Mouse (Mus musculus) neural tube, embryonic 12.5 days (tissue): Measurements from ENCODE around the gene Sspo. TPM values are rescaled to one million over a fixed set of nuclear protein-coding genes. Genes with fewer than 3 reads are reported as not detected.
A peak's percentile ranks its signal among the peaks of the same experiment; 100 is the strongest.

Source experiments
- ATAC-seq: fragments of 200-750 bp; cut with Nextera tagmentation; 2 replicates; pipeline ENCODE4 v1.8.0; 2017; ENCODE audit warnings: low read depth, mild to moderate bottlenecking, moderate TSS enrichment, moderate library complexity; ENCODE audit not compliant: low FRiP score
- H3K27ac ChIP-seq: fragments of 300-500 bp; sonication (generic); 2 replicates; pipeline ENCODE4 v1.5.1; 2016
- H3K27me3 ChIP-seq: fragments of 300-500 bp; sonication (generic); replicated peaks from 2 replicates; pipeline ENCODE4 v1.6.1; 2016; ENCODE audit warnings: mild to moderate bottlenecking
- H3K36me3 ChIP-seq: fragments of 300-500 bp; sonication (generic); 2 replicates; pipeline ENCODE4 v1.6.1; 2016; ENCODE audit warnings: mild to moderate bottlenecking
- H3K4me1 ChIP-seq: fragments of 300-500 bp; sonication (generic); 2 replicates; pipeline ENCODE4 v1.6.1; 2016
- H3K4me2 ChIP-seq: fragments of 300-500 bp; sonication (generic); replicated peaks from 2 replicates; pipeline ENCODE4 v1.6.1; 2016; ENCODE audit warnings: mild to moderate bottlenecking
- H3K4me3 ChIP-seq: fragments of 300-500 bp; sonication (generic); 2 replicates; pipeline ENCODE4 v1.5.1; 2016
- H3K9ac ChIP-seq: fragments of 300-500 bp; sonication (generic); 2 replicates; pipeline ENCODE4 v1.6.1; 2016; ENCODE audit warnings: mild to moderate bottlenecking
- H3K9me3 ChIP-seq: fragments of 300-500 bp; sonication (generic); 2 replicates; pipeline ENCODE4 v1.6.1; 2016; ENCODE audit warnings: mild to moderate bottlenecking
- WGBS: fragments of 180-500 bp; shearing (Covaris S2); methylation state at CpG from one replicate; pipeline ENCODE4 v1.1.7; 2016; 5-methylcytosine and 5-hydroxymethylcytosine counted together
- polyA plus RNA-seq: library from polyadenylated mRNA; unstranded; fragments of >200 nt; fragmentation: Nextera tagmentation; extraction: Ambion mirVana; gene quantifications from 2 replicates; pipeline ENCODE4 v1.2.1, GENCODE M21; 2016

Gene Sspo
- polyA plus RNA-seq, 1 experiment from 2014 or later = 0.28 TPM

DNA sequence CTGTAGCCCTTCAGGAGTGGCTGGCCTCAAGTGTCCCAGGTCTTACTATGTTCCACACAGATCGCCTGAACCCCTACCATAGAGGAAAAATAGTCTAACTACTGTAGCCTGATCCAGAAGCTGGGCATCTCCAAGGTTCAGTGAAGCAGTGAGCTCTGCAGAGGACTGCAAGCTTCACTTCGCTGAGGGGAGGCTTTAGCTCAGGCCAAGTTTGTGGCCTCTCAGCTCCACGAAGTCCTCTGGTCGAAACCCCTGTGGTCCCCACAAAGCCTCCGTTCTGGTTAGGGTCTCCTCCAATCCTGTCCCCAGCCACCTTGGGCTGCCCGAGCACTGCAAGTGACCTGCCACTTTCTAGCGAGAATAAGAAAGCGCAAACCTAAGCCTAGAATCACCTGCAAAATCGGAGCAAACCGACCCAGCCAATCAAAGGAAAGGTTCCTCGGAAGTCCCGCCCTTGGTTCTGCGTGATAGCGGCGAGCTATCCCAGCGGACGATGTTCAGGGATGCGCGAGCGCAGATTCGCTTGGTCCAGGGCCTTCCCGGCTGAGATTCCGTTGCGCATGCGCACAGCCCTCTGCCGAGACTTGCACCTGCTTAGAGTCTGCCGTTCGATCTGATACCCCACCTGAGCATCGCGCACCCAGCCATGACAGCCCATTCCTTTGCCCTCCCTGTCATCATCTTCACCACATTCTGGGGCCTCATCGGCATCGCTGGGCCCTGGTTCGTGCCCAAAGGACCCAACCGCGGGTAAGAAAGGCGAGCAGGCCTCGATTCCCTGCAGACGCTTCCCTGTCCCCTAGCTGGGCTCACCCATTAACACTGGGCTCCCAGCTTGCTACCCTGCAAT lies 89.3 kb downstream of the Sspo start, which contains the start of gene Atp6v0e2:
Atp6v0e2 (plus strand) TSS at position 511 of the 850 bp plus-strand sequence.
- H3K27ac ChIP-seq = 0 out of 2 replicates have a peak within 1 kb of the TSS, but pooled peaks have one; percentile 10
- H3K4me3 ChIP-seq = peak within 1 kb of the TSS; percentile 58
- peaks cover 10% of the 10 kb centered on the region; the same call in 1 of the 2 replicates for H3K36me3 ChIP-seq
- no peaks in the 10 kb centered on the region for H3K9me3 ChIP-seq
- 2% methylated on average over 38 of the region's 38 CpGs for WGBS
- peak within 1 kb of the TSS; percentile 90 for H3K4me2 ChIP-seq
- H3K4me1 ChIP-seq = peaks cover 26% of the 10 kb centered on the region
- peak; percentile 94 for ATAC-seq
- no peaks in the 10 kb centered on the region for H3K27me3 ChIP-seq
- peak within 1 kb of the TSS; percentile 86 for H3K9ac ChIP-seq

GRCm38 (mm10) chr6:48538841-48539737 lies 91.1 kb downstream of the Sspo start:
- H3K4me2 ChIP-seq = peak overlapping the region; percentile 90

DNA sequence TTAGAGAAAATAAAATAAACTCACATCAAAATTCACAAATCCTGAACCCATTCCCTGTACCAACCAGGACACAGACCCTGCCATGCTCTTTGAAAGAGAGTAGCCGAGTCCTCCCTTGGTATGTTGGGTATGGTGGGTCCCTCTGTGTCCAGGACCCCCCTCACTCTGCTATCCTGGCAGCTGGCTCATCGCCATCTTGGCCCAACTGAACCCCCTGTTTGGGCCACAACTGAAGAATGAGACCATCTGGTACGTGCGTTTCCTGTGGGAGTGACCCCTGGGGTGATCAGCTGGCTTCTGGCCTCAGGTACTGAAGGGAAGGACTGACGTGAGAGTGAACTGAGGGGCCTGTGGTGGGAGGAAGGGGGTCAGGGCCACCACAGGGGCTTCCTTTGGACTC lies 91.8 kb downstream of the Sspo start:
- Histone ChIP-seq H3K36me3 (peaks cover 10% of the 10 kb centered on the region; the same call in 1 of the 2 replicates), H3K9me3 (no peaks in the 10 kb centered on the region), H3K4me1 (peaks cover 26% of the 10 kb centered on the region), H3K4me3 (no peak overlapping the region), H3K9ac (no peak overlapping the region), H3K27me3 (no peaks in the 10 kb centered on the region), H3K27ac (no peak overlapping the region), H3K4me2 (no peak overlapping the region)
- 56% methylated on average over 5 of the region's 5 CpGs for WGBS
- ATAC-seq = no peak

More at GRCm38 (mm10) chr6:48538841-48539737, 91.1 kb downstream of the Sspo start:
- Histone ChIP-seq H3K4me1 (peaks cover 26% of the 10 kb centered on the region), H3K36me3 (peaks cover 10% of the 10 kb centered on the region; the same call in 1 of the 2 replicates), H3K27me3 (no peaks in the 10 kb centered on the region), H3K27ac (no peak overlapping the region), H3K9ac (peak overlapping the region; percentile 86; the same call in 1 of the 2 replicates), H3K9me3 (no peaks in the 10 kb centered on the region), H3K4me3 (no peak overlapping the region)
- ATAC-seq = no peak
- WGBS = 70% methylated on average over 5 of the region's 5 CpGs

GRCm38 (mm10) chr6:48540721-48541120 lies 92.7 kb downstream of the Sspo start:
- no peak overlapping the region for H3K9ac ChIP-seq
- H3K27ac ChIP-seq = no peak overlapping the region
- no peaks in the 10 kb centered on the region for H3K27me3 ChIP-seq
- no peak overlapping the region for H3K4me3 ChIP-seq
- no peak for ATAC-seq
- no peak overlapping the region for H3K4me2 ChIP-seq
- H3K36me3 ChIP-seq = peaks cover 10% of the 10 kb centered on the region; the same call in 1 of the 2 replicates
- H3K4me1 ChIP-seq = peaks cover 26% of the 10 kb centered on the region
- no peaks in the 10 kb centered on the region for H3K9me3 ChIP-seq
- 66% methylated on average over 3 of the region's 3 CpGs for WGBS

- H3K4me2 ChIP-seq = no peak overlapping the region
- H3K4me3 ChIP-seq = no peak overlapping the region
- H3K27me3 ChIP-seq = no peaks in the 10 kb centered on the region
- ATAC-seq = no peak
- H3K36me3 ChIP-seq = peaks cover 10% of the 10 kb centered on the region; the same call in 1 of the 2 replicates
- H3K4me1 ChIP-seq = peaks cover 22% of the 10 kb centered on the region
- H3K9me3 ChIP-seq = no peaks in the 10 kb centered on the region
- WGBS = 39% methylated on average over 7 of the region's 7 CpGs
- no peak overlapping the region for H3K27ac ChIP-seq
- no peak overlapping the region for H3K9ac ChIP-seq
These were observed 93.8 kb downstream of the Sspo start for GRCm38 (mm10) chr6:48541560-48542450.

DNA sequence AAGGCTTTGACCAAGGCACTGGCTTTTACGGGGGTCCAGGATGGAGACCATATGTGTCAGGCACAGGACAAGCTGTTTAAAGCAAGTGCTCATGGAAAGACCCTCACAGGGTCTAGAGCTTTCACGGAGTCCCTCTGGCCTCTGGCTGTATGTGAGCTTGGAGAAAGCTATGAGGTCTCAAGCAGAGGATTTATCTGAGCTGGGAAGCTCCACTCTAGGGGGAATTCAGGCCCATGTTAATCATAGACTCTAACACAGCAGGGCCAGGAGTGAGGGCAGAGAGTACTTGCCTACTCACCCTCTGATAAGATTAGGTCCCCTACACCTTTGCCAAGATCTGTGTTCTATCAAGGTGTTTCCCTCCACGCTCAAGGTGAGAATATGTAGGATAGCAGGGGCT lies 94.6 kb downstream of the Sspo start:
- 86% methylated on average over 3 of the region's 3 CpGs for WGBS
- no peak for ATAC-seq
- H3K4me2 ChIP-seq = no peak overlapping the region
- H3K27me3 ChIP-seq = no peaks in the 10 kb centered on the region
- H3K9me3 ChIP-seq = no peaks in the 10 kb centered on the region
- H3K4me3 ChIP-seq = no peak overlapping the region
- peaks cover 10% of the 10 kb centered on the region; the same call in 1 of the 2 replicates for H3K36me3 ChIP-seq
- no peak overlapping the region for H3K27ac ChIP-seq
- no peak overlapping the region for H3K9ac ChIP-seq
- peaks cover 19% of the 10 kb centered on the region for H3K4me1 ChIP-seq

- H3K9me3 ChIP-seq = no peaks in the 10 kb centered on the region
- H3K4me2 ChIP-seq = no peak overlapping the region
- no peak overlapping the region for H3K27ac ChIP-seq
- no peak for ATAC-seq
- H3K9ac ChIP-seq = no peak overlapping the region
- peaks cover 10% of the 10 kb centered on the region; the same call in 1 of the 2 replicates for H3K36me3 ChIP-seq
- 86% methylated on average over 5 of the region's 5 CpGs for WGBS
- H3K4me1 ChIP-seq = peaks cover 4% of the 10 kb centered on the region; the same call in 1 of the 2 replicates
- no peak overlapping the region for H3K4me3 ChIP-seq
- no peaks in the 10 kb centered on the region for H3K27me3 ChIP-seq
These were observed 97.2 kb downstream of the Sspo start for GRCm38 (mm10) chr6:48545251-48545650.

- 69% methylated on average over 1 of the region's 1 CpGs for WGBS
- ATAC-seq = 0 out of 2 replicates have a peak, but pooled peaks have one; percentile 13
- Histone ChIP-seq H3K27ac (no peak overlapping the region), H3K9ac (no peak overlapping the region), H3K27me3 (no peaks in the 10 kb centered on the region), H3K4me1 (peaks cover 4% of the 10 kb centered on the region; the same call in 1 of the 2 replicates), H3K36me3 (peaks cover 4% of the 10 kb centered on the region; the same call in 1 of the 2 replicates), H3K9me3 (no peaks in the 10 kb centered on the region), H3K4me3 (no peak overlapping the region), H3K4me2 (no peak overlapping the region)
These were observed 98.2 kb downstream of the Sspo start for GRCm38 (mm10) chr6:48546271-48546670.

DNA sequence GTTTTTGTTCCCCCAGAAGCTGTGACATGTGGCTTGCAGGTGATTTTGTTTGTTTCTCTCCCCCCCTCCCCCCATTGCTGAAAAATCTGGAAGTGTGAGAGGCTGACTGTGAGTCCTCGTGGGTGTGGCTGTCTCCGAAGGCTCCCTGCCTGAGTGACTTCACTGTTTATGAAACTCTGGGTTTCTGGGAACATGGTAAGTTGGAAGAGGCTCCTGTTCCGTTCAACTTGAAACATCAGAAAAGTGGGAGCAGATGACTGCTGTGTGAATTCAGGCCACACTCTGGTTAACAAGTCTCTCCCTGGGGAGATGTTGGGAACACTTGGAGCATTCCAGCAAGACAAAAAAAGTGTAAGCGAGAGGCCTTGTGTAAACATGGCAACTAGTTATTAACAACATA lies 98.8 kb downstream of the Sspo start:
- H3K4me2 ChIP-seq = no peak overlapping the region
- 70% methylated on average over 4 of the region's 4 CpGs for WGBS
- H3K27me3 ChIP-seq = no peaks in the 10 kb centered on the region
- H3K4me3 ChIP-seq = no peak overlapping the region
- peaks cover 3% of the 10 kb centered on the region; the same call in 1 of the 2 replicates for H3K4me1 ChIP-seq
- no peak overlapping the region for H3K27ac ChIP-seq
- no peak overlapping the region for H3K9ac ChIP-seq
- ATAC-seq = no peak
- H3K36me3 ChIP-seq = peaks cover 3% of the 10 kb centered on the region; the same call in 1 of the 2 replicates
- no peaks in the 10 kb centered on the region for H3K9me3 ChIP-seq

DNA sequence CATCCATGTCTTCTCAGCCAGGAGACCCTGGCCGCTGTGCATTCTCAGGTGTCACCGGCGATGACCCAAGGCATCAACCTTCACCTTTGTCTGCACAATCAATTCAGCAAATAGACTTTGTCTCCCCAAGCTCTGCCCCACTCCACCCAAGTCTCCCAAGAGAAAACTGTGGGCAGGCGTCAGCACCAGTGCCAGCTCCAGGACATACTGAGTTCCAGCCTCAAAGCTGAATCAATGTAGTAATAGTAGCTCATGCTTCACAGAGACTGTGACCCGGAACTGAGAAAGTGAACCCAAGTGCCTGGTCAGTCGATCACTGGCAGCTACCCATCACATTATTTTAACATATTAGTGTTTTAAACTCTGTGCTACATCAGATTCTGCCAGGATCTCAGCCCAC lies 100.3 kb downstream of the Sspo start:
- H3K9me3 ChIP-seq = no peaks in the 10 kb centered on the region
- no peak overlapping the region for H3K27ac ChIP-seq
- H3K4me3 ChIP-seq = no peak overlapping the region
- ATAC-seq = no peak
- no peak overlapping the region for H3K4me2 ChIP-seq
- H3K4me1 ChIP-seq = no peaks in the 10 kb centered on the region
- no peak overlapping the region for H3K9ac ChIP-seq
- H3K36me3 ChIP-seq = no peaks in the 10 kb centered on the region
- no peaks in the 10 kb centered on the region for H3K27me3 ChIP-seq
- WGBS = 89% methylated on average over 6 of the region's 6 CpGs
